In genomic region chrX:142469048-142469634, GRCm38 (mm10) we compare ENCODE assay signal across 8 mouse cellular contexts.
DNase-seq lines count a peak whose midpoint lies in the region; ATAC-seq and TF ChIP-seq lines count a peak whose summit lies in the region.

No protein-coding gene starts in this region.

- H3K36me3 ChIP-seq in lung, embryonic 16.5 days (ENCODE audit: control insufficient read depth, insufficient read depth, low read length) = no peaks in the 10 kb centered on the region

- TF ChIP-seq CTCF in brain, embryonic 14.5 days (IDR thresholded peaks at IDR 0.05; ENCODE audit: borderline replicate concordance, extremely low read depth, insufficient read depth, insufficient read length) = no peak

- intact Hi-C loops in left cerebral cortex, postnatal 4 days (cut with DNase I) = no loop called here

- no peaks in the 10 kb centered on the region for H3K9me3 ChIP-seq in lung, embryonic 16.5 days (ENCODE audit: control insufficient read depth, low read length)

- 25% methylated on average over 7 of the region's 7 CpGs for WGBS in lung, embryonic 16.5 days

- H3K27ac ChIP-seq in lung, embryonic 16.5 days (ENCODE audit: low read length) = peak overlapping the region; percentile 74

- no peak for TF ChIP-seq POLR2A in brain, embryonic 14.5 days (IDR thresholded peaks at IDR 0.05; ENCODE audit: borderline replicate concordance, extremely low read depth, insufficient read depth, insufficient read length, poor library complexity, severe bottlenecking)

- DNase-seq in adrenal gland, adult (ENCODE audit: inconsistent age in 2 of 2, low spot score in 1 of 2) = peak; percentile 18 to 71
- DNase-seq in adrenal gland, postnatal 4 days (ENCODE audit: low spot score in 2 of 2) = no peak
- no peak for DNase-seq in lung, postnatal 14 days
- DNase-seq in brain, embryonic 14.5 days (ENCODE audit: low read depth) = peak; percentile 45
- peak; percentile 46 for DNase-seq in naive thymus-derived CD4-positive, alpha-beta T cell, adult 2 months (ENCODE audit: low read depth)
- DNase-seq in adipocyte (ENCODE audit: low spot score) = no peak
- DNase-seq in left cerebral cortex, postnatal 4 days = no peak

- no peak overlapping the region for H3K4me3 ChIP-seq in lung, embryonic 16.5 days (ENCODE audit: low read length)

- no peak overlapping the region for H3K4me2 ChIP-seq in lung, embryonic 16.5 days (ENCODE audit: low read depth, low read length)

- H3K27me3 ChIP-seq in lung, embryonic 16.5 days (ENCODE audit: control insufficient read depth, insufficient read depth, low read depth, low read length) = no peaks in the 10 kb centered on the region; the same call in 1 of the 2 replicates

- peak; percentile 62; the same call in 1 of the 2 replicates for ATAC-seq in lung, embryonic 16.5 days (ENCODE audit: low read depth)

- H3K4me1 ChIP-seq in lung, embryonic 16.5 days (replicated peaks; ENCODE audit: control insufficient read depth, insufficient read depth, low read length) = no peaks in the 10 kb centered on the region

- no peak overlapping the region for H3K9ac ChIP-seq in lung, embryonic 16.5 days (ENCODE audit: low read length)

Comparison
In these comparisons a context has a peak if more than half of its experiments do, and no peak if none do; other contexts are left out.
1. DNase-seq: peak in adrenal gland, adult (2 of 2), brain, embryonic 14.5 days (single experiment) and naive thymus-derived CD4-positive, alpha-beta T cell, adult 2 months (single experiment); none in adrenal gland, postnatal 4 days (0 of 2), lung, postnatal 14 days (single experiment), adipocyte (single experiment) and left cerebral cortex, postnatal 4 days (single experiment).